Mouse (Mus musculus) forebrain, postnatal 0 days (tissue): Measurements from ENCODE around the gene Top1. TPM values are rescaled to one million over a fixed set of nuclear protein-coding genes. Genes with fewer than 3 reads are reported as not detected.
A peak's percentile ranks its signal among the peaks of the same experiment; 100 is the strongest.

Source experiments
- ATAC-seq: fragments of 200-750 bp; cut with Nextera tagmentation; 2 replicates; pipeline ENCODE4 v1.8.0; 2017; ENCODE audit warnings: mild to moderate bottlenecking, moderate library complexity
- DNase-seq: peaks from one replicate; pipeline ENCODE4 v3.0.0-alpha.2; 2015
- H3K27ac ChIP-seq: fragments of 300-500 bp; sonication (generic); 2 replicates; pipeline ENCODE4 v1.5.1; 2014; ENCODE audit warnings: low read depth, mild to moderate bottlenecking, antibody characterized with exemption, low read length, moderate library complexity, mixed read lengths
- H3K27me3 ChIP-seq: fragments of 300-500 bp; sonication (generic); 2 replicates; pipeline ENCODE4 v1.6.1; 2014; ENCODE audit warnings: mild to moderate bottlenecking, low read length, mixed read lengths; ENCODE audit not compliant: insufficient read depth
- H3K36me3 ChIP-seq: fragments of 300-500 bp; sonication (generic); 2 replicates; pipeline ENCODE4 v1.6.1; 2014; ENCODE audit warnings: mild to moderate bottlenecking, moderate library complexity; ENCODE audit not compliant: insufficient read depth
- H3K4me1 ChIP-seq: fragments of 300-500 bp; sonication (generic); 2 replicates; pipeline ENCODE4 v1.6.1; 2014; ENCODE audit warnings: antibody characterized with exemption; ENCODE audit not compliant: insufficient read depth
- H3K4me2 ChIP-seq: fragments of 300-500 bp; sonication (generic); 2 replicates; pipeline ENCODE4 v1.6.1; 2014; ENCODE audit warnings: low read depth, mild to moderate bottlenecking, moderate library complexity
- H3K4me3 ChIP-seq: fragments of 300-500 bp; sonication (generic); 2 replicates; pipeline ENCODE4 v1.5.1; 2014; ENCODE audit warnings: low read depth, low read length, mixed read lengths
- H3K9ac ChIP-seq: fragments of 300-500 bp; sonication (generic); 2 replicates; pipeline ENCODE4 v1.6.1; 2014; ENCODE audit warnings: mild to moderate bottlenecking
- H3K9me3 ChIP-seq: fragments of 300-500 bp; sonication (generic); 2 replicates; pipeline ENCODE4 v1.6.1; 2016; ENCODE audit warnings: low read length
- CTCF ChIP-seq: sonication (generic); IDR thresholded peaks from 2 replicates; pipeline ENCODE4 v1.5.1; 2016; ENCODE audit warnings: antibody characterized with exemption, control low read depth, low read depth
- WGBS: fragments of 180-500 bp; shearing (Covaris S2); extraction: QIAGEN DNeasy Blood & Tissue Kit; methylation state at CpG from one replicate; pipeline ENCODE4 v1.1.7; 2014; 5-methylcytosine and 5-hydroxymethylcytosine counted together
- polyA plus RNA-seq: library from polyadenylated mRNA; unstranded; fragments of >200 nt; fragmentation: Nextera tagmentation; extraction: Ambion mirVana; gene quantifications from 2 replicates; pipeline ENCODE4 v1.2.1, GENCODE M21; 2015
- total RNA-seq: library from RNA; depleted of rRNA; stranded (reverse); fragments of >200 nt; gene quantifications from 2 replicates; pipeline ENCODE4 v1.2.3, GENCODE M21; 2014

Gene Top1
- total and polyA plus RNA-seq, 2 experiments from 2014 or later = 46.1 to 56.7 TPM

- Histone ChIP-seq H3K27me3 (no peaks in the 10 kb centered on the region), H3K9me3 (no peaks in the 10 kb centered on the region), H3K27ac (no peak overlapping the region), H3K4me2 (no peak overlapping the region), H3K4me1 (no peaks in the 10 kb centered on the region), H3K9ac (no peak overlapping the region), H3K36me3 (peaks cover 87% of the 10 kb centered on the region), H3K4me3 (no peak overlapping the region)
- peak; percentile 76 for TF ChIP-seq CTCF
- ATAC-seq (peak; percentile 30; the same call in 1 of the 2 replicates), DNase-seq (peak; percentile 49)
- WGBS = 85% methylated on average over 9 of the region's 9 CpGs
Measured at GRCm38 (mm10) chr2:160760433-160761184, 114.9 kb downstream of the Top1 start.

- 94% methylated on average over 3 of the region's 3 CpGs for WGBS
- Histone ChIP-seq H3K9ac (no peak overlapping the region), H3K36me3 (peaks cover 60% of the 10 kb centered on the region), H3K27ac (no peak overlapping the region), H3K4me3 (no peak overlapping the region), H3K27me3 (no peaks in the 10 kb centered on the region), H3K4me1 (no peaks in the 10 kb centered on the region), H3K4me2 (no peak overlapping the region), H3K9me3 (no peaks in the 10 kb centered on the region)
- no peak for DNase-seq
- no peak for TF ChIP-seq CTCF
- no peak for ATAC-seq
Measured at GRCm38 (mm10) chr2:160763816-160764215, 118.1 kb downstream of the Top1 start.

GRCm38 (mm10) chr2:160764386-160764785, 118.7 kb downstream of the Top1 start:
- no peak overlapping the region for H3K9ac ChIP-seq
- 88% methylated on average over 2 of the region's 2 CpGs for WGBS
- no peaks in the 10 kb centered on the region for H3K4me1 ChIP-seq
- H3K27ac ChIP-seq = no peak overlapping the region
- DNase-seq (no peak), ATAC-seq (no peak)
- no peaks in the 10 kb centered on the region for H3K9me3 ChIP-seq
- TF ChIP-seq CTCF = no peak
- no peak overlapping the region for H3K4me2 ChIP-seq
- no peak overlapping the region for H3K4me3 ChIP-seq
- H3K27me3 ChIP-seq = no peaks in the 10 kb centered on the region
- peaks cover 58% of the 10 kb centered on the region for H3K36me3 ChIP-seq

- no peak for ATAC-seq
Measured at GRCm38 (mm10) chr2:160765096-160765495, 119.4 kb downstream of the Top1 start.

GRCm38 (mm10) chr2:160766371-160766771, 120.7 kb downstream of the Top1 start:
- H3K36me3 ChIP-seq = peaks cover 40% of the 10 kb centered on the region
- ATAC-seq (no peak), DNase-seq (no peak)
- H3K27me3 ChIP-seq = no peaks in the 10 kb centered on the region
- H3K4me3 ChIP-seq = no peak overlapping the region
- no peak for TF ChIP-seq CTCF
- H3K9me3 ChIP-seq = no peaks in the 10 kb centered on the region
- no peak overlapping the region for H3K4me2 ChIP-seq
- 61% methylated on average over 5 of the region's 5 CpGs for WGBS
- peak overlapping the region; percentile 15; the same call in 1 of the 2 replicates for H3K27ac ChIP-seq
- no peaks in the 10 kb centered on the region for H3K4me1 ChIP-seq
- H3K9ac ChIP-seq = no peak overlapping the region

More at GRCm38 (mm10) chr2:160765096-160765495, 119.4 kb downstream of the Top1 start:
- H3K9ac ChIP-seq = no peak overlapping the region
- no peak overlapping the region for H3K4me3 ChIP-seq
- H3K36me3 ChIP-seq = peaks cover 52% of the 10 kb centered on the region
- no peak overlapping the region for H3K27ac ChIP-seq
- no peak for TF ChIP-seq CTCF
- H3K4me1 ChIP-seq = no peaks in the 10 kb centered on the region
- no peak for DNase-seq
- no peaks in the 10 kb centered on the region for H3K27me3 ChIP-seq
- H3K4me2 ChIP-seq = no peak overlapping the region
- H3K9me3 ChIP-seq = no peaks in the 10 kb centered on the region
- 78% methylated on average over 3 of the region's 3 CpGs for WGBS

GRCm38 (mm10) chr2:160767201-160767600, 121.5 kb downstream of the Top1 start:
- H3K4me3 ChIP-seq = no peak overlapping the region
- no peak overlapping the region for H3K4me2 ChIP-seq
- H3K9ac ChIP-seq = no peak overlapping the region
- peaks cover 32% of the 10 kb centered on the region for H3K36me3 ChIP-seq
- DNase-seq (no peak), ATAC-seq (no peak)
- no peaks in the 10 kb centered on the region for H3K9me3 ChIP-seq
- no peaks in the 10 kb centered on the region for H3K4me1 ChIP-seq
- 90% methylated on average over 2 of the region's 2 CpGs for WGBS
- no peak for TF ChIP-seq CTCF
- no peaks in the 10 kb centered on the region for H3K27me3 ChIP-seq
- H3K27ac ChIP-seq = 0 out of 2 replicates have a peak overlapping the region, but pooled peaks have one; percentile 15

GRCm38 (mm10) chr2:160768097-160768695, 122.5 kb downstream of the Top1 start:
- no peak for DNase-seq
- Histone ChIP-seq H3K4me3 (no peak overlapping the region), H3K4me1 (no peaks in the 10 kb centered on the region), H3K4me2 (no peak overlapping the region), H3K36me3 (peaks cover 22% of the 10 kb centered on the region), H3K27ac (no peak overlapping the region), H3K9ac (no peak overlapping the region), H3K27me3 (no peaks in the 10 kb centered on the region), H3K9me3 (no peaks in the 10 kb centered on the region)
- ATAC-seq = no peak; the same call in 1 of the 2 replicates
- no peak for TF ChIP-seq CTCF
- WGBS = 69% methylated on average over 4 of the region's 4 CpGs
